Mouse (Mus musculus) limb, embryonic 13.5 days (tissue): ENCODE measurements around the gene Csf2rb2. TPM values are rescaled to one million over a fixed set of nuclear protein-coding genes. Genes with fewer than 3 reads are reported as not detected.
"Not testable (repeated sequence)": the region's sequence is repeated elsewhere in the genome, so short reads cannot be mapped to it uniquely, and the experiment has no call there.

ENCODE experiments used
- ATAC-seq: fragments of 200-750 bp; cut with Nextera tagmentation; 2 replicates; pipeline ENCODE4 v1.8.0; 2017; ENCODE audit warnings: low read depth, moderate number of reproducible peaks, moderate TSS enrichment; ENCODE audit not compliant: low FRiP score
- H3K27ac ChIP-seq: fragments of 300-500 bp; sonication (generic); 2 replicates; pipeline ENCODE4 v1.5.1; 2015; ENCODE audit warnings: inconsistent platforms, mild to moderate bottlenecking, moderate library complexity
- H3K27me3 ChIP-seq: fragments of 300-500 bp; sonication (generic); 2 replicates; pipeline ENCODE4 v1.6.1; 2015; ENCODE audit warnings: mild to moderate bottlenecking, inconsistent platforms
- H3K36me3 ChIP-seq: fragments of 300-500 bp; sonication (generic); 2 replicates; pipeline ENCODE4 v1.6.1; 2015; ENCODE audit warnings: inconsistent platforms, mild to moderate bottlenecking, moderate library complexity
- H3K4me1 ChIP-seq: fragments of 300-500 bp; sonication (generic); 2 replicates; pipeline ENCODE4 v1.6.1; 2015; ENCODE audit warnings: inconsistent platforms
- H3K4me2 ChIP-seq: fragments of 300-500 bp; sonication (generic); replicated peaks from 2 replicates; pipeline ENCODE4 v1.6.1; 2015; ENCODE audit warnings: inconsistent platforms, mild to moderate bottlenecking, moderate library complexity
- H3K4me3 ChIP-seq: fragments of 300-500 bp; sonication (generic); 2 replicates; pipeline ENCODE4 v1.5.1; 2015; ENCODE audit warnings: moderate library complexity, mild to moderate bottlenecking, inconsistent platforms
- H3K9ac ChIP-seq: fragments of 300-500 bp; sonication (generic); 2 replicates; pipeline ENCODE4 v1.6.1; 2015; ENCODE audit warnings: mild to moderate bottlenecking, inconsistent platforms
- H3K9me3 ChIP-seq: fragments of 300-500 bp; sonication (generic); 2 replicates; pipeline ENCODE4 v1.6.1; 2016; ENCODE audit warnings: inconsistent platforms
- WGBS: fragments of 180-500 bp; shearing (Covaris S2); methylation state at CpG from one replicate; pipeline ENCODE4 v1.1.7; 2015; 5-methylcytosine and 5-hydroxymethylcytosine counted together
- polyA plus RNA-seq: library from polyadenylated mRNA; unstranded; fragments of >200 nt; fragmentation: Nextera tagmentation; extraction: Ambion mirVana; gene quantifications from 2 replicates; pipeline ENCODE4 v1.2.1, GENCODE M21; 2015

The Csf2rb2 gene
- polyA plus RNA-seq, 1 experiment from 2014 or later, result 0.39 TPM

DNA sequence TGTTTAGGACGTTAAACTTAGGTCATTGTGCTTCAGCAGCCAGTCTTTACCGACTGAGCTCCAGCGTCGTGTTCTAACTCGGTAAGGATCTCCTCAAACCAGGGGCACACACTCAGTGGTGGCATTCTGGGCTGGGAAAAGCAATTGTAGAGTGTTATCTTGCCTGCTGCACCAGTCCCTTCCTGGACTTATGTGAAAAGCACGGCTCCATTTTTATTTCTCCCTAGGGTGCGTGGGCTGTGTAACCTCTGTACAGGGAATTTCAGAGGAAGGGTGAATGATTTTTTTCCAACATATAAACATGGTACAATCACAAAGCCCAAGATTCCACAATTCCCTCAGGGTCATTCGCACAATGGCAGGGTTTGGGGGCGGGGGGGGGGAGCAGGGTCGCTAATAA lies 38.1 kb downstream of the Csf2rb2 start:
- no peaks in the 10 kb centered on the region for H3K4me1 ChIP-seq
- H3K9me3 ChIP-seq, result no peaks in the 10 kb centered on the region
- no peaks in the 10 kb centered on the region for H3K27me3 ChIP-seq
- H3K36me3 ChIP-seq, result no peaks in the 10 kb centered on the region
- H3K27ac ChIP-seq, result no peak overlapping the region
- H3K4me2 ChIP-seq, result no peak overlapping the region
- no peak overlapping the region for H3K4me3 ChIP-seq
- no peak for ATAC-seq
- H3K9ac ChIP-seq, result no peak overlapping the region
- WGBS, result 78% methylated on average over 10 of the region's 10 CpGs

DNA sequence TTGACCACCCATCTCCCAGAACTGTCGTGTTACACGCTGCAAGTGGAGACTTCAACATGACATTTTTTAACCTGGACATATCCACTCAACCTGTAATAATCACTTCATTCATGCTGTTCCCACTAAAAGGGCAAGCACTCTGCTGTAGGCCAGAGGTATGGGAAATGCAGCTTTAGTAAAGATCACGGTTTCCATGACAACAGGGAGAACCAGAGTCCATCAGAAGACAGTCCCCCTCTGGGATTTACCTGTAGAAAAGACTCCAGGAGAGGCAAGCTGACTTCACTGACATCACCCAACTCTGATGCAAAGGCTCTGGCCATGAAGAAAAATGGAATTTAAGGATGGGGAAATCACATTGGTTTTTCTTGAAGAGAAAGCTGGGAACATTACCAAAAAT lies 42.2 kb downstream of the Csf2rb2 start:
- WGBS, result 73% methylated on average over 3 of the region's 3 CpGs
- no peak for ATAC-seq

DNA sequence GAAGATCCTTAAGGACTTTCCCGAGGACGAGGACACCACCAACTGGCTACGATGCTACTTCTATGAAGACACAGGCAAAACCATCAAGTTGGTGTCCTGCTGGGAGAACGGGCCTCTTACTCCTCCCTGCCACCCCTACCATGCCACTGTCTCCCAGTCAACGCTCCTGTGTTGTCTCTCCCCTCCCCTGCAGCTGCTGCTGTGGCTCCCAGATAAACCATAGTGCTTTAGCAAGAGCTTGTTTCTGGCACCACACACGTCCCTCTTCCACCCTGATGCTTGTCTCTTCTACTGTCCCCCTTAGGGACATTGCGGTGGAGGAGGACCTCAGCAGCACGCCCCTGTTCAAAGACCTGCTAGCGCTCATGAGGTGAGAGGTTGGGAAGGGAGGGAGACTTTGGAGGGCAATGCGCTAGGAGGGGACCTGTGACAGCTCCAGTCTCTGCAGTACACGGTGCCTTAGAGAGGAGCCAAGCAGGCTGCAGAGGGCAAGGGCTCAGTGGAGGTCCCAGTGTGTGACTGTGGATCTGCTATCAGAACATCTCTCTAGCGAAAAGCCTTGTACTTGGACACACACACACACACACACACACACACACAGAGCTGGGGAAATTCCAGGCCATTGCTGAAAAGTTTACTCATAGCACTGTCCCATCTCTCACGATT lies 44.7 kb downstream of the Csf2rb2 start:
- no peak overlapping the region for H3K4me2 ChIP-seq
- no peak for ATAC-seq
- H3K9ac ChIP-seq, result no peak overlapping the region
- no peak overlapping the region for H3K4me3 ChIP-seq
- 0 out of 2 replicates have a peak, but pooled peaks cover under 1% of the 10 kb centered on the region for H3K27me3 ChIP-seq
- WGBS, result 65% methylated on average over 13 of the region's 13 CpGs
- H3K9me3 ChIP-seq, result no peaks in the 10 kb centered on the region
- no peaks in the 10 kb centered on the region for H3K4me1 ChIP-seq
- H3K27ac ChIP-seq, result no peak overlapping the region
- no peaks in the 10 kb centered on the region for H3K36me3 ChIP-seq

More for the DNA sequence above, 42.2 kb downstream of the Csf2rb2 start:
- Histone ChIP-seq H3K36me3 (no peaks in the 10 kb centered on the region), H3K4me1 (no peaks in the 10 kb centered on the region), H3K9ac (no peak overlapping the region), H3K4me2 (no peak overlapping the region), H3K9me3 (no peaks in the 10 kb centered on the region), H3K27ac (no peak overlapping the region), H3K27me3 (no peaks in the 10 kb centered on the region), H3K4me3 (no peak overlapping the region)

DNA sequence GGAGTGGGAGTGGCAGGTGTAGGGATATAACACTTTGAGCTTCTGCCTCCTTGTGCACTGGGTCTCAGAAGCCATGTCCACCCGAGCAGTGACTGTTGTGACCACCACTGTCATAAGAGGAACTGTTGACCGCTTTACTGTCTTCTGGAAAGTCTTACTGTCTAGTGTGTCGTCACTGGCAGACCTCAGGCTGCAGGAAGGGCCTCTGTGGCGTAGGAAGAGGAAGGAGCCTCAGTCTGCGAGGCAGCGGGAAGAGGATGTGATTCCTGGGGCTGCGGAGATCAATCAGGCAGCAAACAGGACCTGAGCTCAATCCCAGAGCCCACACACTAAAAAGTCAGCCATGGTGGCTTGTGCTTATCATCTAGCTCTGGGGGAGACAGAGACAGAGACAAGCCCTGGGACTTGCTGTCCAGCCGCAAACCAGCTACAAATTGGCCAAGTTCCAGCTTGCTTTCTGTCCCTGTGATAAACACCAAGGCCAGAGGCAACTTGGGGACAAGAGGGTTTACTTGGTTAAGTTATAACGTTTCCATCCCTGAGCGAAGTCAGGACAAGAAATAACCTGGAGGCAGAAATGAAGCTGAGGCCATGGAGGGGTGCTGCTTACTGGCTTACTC lies 47.2 kb downstream of the Csf2rb2 start:
- no peaks in the 10 kb centered on the region for H3K9me3 ChIP-seq
- no peak overlapping the region for H3K4me2 ChIP-seq
- peaks cover 25% of the 10 kb centered on the region for H3K27me3 ChIP-seq
- no peaks in the 10 kb centered on the region for H3K4me1 ChIP-seq
- H3K9ac ChIP-seq, result no peak overlapping the region
- no peak overlapping the region for H3K27ac ChIP-seq
- no peaks in the 10 kb centered on the region for H3K36me3 ChIP-seq
- WGBS, result 71% methylated on average over 10 of the region's 10 CpGs
- ATAC-seq, result no peak
- H3K4me3 ChIP-seq, result no peak overlapping the region

DNA sequence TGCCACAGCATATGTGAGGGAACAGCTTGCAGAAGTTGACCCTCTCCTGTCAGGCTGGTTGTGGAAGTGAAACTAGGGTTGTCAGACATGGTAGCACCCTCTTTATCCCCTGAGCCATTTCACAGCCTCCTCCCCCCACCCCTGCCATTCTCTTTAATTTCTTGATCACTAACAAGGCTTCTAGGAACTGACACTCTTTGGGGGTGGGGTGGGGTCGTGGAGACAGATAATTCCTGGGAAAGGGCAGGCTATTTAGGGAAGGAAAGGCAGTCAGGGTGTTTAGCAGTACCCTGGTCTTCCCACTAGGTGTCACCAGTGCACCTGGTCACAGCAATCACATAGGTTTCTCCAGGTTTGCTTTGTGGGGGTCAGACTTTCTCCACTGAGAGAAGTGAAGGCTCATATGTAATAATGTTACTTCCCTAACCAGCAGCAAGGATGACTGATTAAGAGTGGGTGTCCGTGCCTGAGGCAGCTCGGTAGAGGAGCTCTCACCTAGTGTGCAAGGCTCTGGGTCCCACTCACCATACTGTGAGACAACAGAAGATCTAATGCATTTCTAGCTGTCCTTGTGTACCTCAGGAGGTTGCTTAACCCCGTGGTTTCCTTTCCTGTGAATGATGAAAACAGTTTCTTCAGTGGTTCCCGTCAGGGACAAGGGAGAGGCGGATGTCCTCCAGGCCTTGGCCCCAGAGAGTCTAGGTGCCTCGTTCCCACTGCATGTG lies 48.0 kb downstream of the Csf2rb2 start:
- 43% methylated on average over 7 of the region's 7 CpGs for WGBS
- ATAC-seq, result no peak
- no peaks in the 10 kb centered on the region for H3K4me1 ChIP-seq
- no peaks in the 10 kb centered on the region for H3K36me3 ChIP-seq
- no peaks in the 10 kb centered on the region for H3K9me3 ChIP-seq
- H3K27me3 ChIP-seq, result peaks cover 28% of the 10 kb centered on the region
- H3K4me2 ChIP-seq, result no peak overlapping the region
- no peak overlapping the region; the same call in 1 of the 2 replicates for H3K27ac ChIP-seq
- no peak overlapping the region for H3K9ac ChIP-seq
- no peak overlapping the region for H3K4me3 ChIP-seq

DNA sequence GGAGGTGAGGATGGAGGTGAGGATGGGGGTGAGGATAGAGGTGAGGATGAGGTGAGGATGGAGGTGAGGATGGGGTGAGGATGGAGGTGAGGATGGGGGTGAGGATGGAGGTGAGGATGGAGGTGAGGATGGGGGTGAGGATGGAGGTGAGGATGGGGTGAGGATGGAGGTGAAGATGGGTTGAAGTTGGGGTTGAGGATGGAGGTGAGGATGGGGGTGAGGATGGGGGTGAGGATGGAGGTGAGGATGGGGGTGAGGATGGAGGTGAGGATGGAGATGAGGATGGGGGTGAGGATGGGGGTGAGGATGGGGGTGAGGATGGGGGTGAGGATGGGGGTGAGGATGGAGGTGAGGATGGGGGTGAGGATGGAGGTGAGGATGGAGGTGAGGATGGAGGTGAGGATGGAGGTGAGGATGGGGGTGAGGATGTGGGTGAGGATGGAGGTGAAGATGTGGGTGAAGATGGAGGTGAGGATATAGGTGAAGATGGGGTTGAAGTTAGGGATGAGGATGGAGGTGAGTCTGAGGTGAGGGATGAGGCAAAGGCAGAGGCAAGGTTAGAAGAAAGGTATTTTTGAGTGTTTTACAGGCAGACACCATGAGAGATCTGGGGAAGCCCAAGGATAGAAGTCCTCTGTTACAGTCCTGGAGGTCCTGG lies 48.8 kb downstream of the Csf2rb2 start:
- not testable (repeated sequence) for H3K4me2 ChIP-seq, H3K4me3 ChIP-seq, H3K9ac ChIP-seq, H3K9me3 ChIP-seq, H3K27ac ChIP-seq, H3K36me3 ChIP-seq, ATAC-seq, H3K4me1 ChIP-seq
- peaks cover 28% of the 10 kb centered on the region for H3K27me3 ChIP-seq

DNA sequence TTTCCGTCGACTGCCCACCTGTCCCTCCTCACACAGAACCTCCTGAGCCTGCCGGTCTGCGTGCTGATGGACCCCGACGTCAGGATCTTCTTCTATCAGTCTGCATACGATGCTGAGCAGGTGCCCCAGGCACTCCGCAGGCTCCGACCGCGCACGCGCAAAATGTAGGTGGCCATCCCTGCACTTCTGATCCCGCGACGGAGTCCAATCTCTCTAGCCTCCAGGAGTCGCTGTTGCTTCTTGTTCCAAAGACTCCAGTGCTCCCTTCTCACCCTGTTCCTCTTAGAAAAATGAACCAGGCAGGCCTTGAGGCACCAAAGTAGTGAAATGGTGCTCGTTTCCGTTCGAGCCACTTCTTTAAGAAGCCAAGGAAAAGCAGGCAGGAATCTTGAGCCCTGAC lies 50.8 kb downstream of the Csf2rb2 start:
- H3K36me3 ChIP-seq, result no peaks in the 10 kb centered on the region
- H3K4me2 ChIP-seq, result no peak overlapping the region
- no peak for ATAC-seq
- no peak overlapping the region for H3K27ac ChIP-seq
- no peak overlapping the region for H3K4me3 ChIP-seq
- 30% methylated on average over 20 of the region's 20 CpGs for WGBS
- H3K27me3 ChIP-seq, result peaks cover 28% of the 10 kb centered on the region
- no peaks in the 10 kb centered on the region for H3K4me1 ChIP-seq
- H3K9ac ChIP-seq, result no peak overlapping the region
- no peaks in the 10 kb centered on the region for H3K9me3 ChIP-seq

DNA sequence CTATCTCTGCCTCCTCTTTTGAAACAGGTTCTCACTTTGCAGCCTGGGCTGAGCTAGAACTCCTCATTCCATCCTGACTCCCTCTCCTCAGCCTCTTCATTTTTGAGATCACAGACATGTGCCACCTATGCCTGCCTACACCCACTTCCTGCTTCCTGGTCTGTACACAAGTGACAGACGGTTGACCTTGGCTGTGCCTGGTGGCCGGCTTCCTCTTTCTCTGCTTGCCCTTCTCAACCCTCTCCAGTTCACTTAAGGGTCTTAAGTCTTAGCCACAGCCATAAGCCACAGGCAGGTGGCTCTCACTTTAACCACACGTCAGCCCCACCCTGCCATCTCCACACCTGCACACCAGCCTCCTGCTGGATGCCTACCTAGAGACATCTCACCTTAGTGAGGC lies 57.1 kb downstream of the Csf2rb2 start:
- no peaks in the 10 kb centered on the region for H3K36me3 ChIP-seq
- H3K4me1 ChIP-seq, result no peaks in the 10 kb centered on the region
- ATAC-seq, result no peak
- H3K4me3 ChIP-seq, result no peak overlapping the region
- H3K27ac ChIP-seq, result no peak overlapping the region
- H3K27me3 ChIP-seq, result peaks cover 4% of the 10 kb centered on the region; the same call in 1 of the 2 replicates
- 63% methylated on average over 3 of the region's 3 CpGs for WGBS
- H3K9ac ChIP-seq, result no peak overlapping the region
- no peaks in the 10 kb centered on the region for H3K9me3 ChIP-seq
- no peak overlapping the region for H3K4me2 ChIP-seq

DNA sequence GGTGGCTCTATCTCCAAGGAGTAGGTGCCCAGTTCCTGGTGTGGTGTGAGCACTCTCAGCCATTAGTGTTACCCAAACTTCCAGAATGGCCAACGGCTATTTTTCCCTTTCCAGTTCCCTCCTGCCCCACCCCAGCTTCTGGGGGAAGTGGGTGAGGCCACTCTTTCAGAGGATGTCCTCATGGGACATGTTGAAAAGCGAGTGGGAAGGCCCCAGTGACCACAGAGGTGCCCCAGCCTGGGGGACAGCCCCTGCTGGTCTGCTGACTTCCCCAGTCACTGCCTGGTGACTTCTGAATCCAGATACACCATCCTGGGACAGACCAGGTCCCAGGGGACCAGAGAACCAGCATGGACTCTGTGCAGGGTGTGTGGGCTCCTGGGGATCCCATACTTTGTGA lies 57.9 kb downstream of the Csf2rb2 start:
- 69% methylated on average over 2 of the region's 2 CpGs for WGBS
- no peak overlapping the region for H3K9ac ChIP-seq
- no peaks in the 10 kb centered on the region; the same call in 1 of the 2 replicates for H3K27me3 ChIP-seq
- no peaks in the 10 kb centered on the region for H3K9me3 ChIP-seq
- no peak for ATAC-seq
- H3K36me3 ChIP-seq, result no peaks in the 10 kb centered on the region
- no peaks in the 10 kb centered on the region for H3K4me1 ChIP-seq
- H3K27ac ChIP-seq, result no peak overlapping the region
- no peak overlapping the region for H3K4me2 ChIP-seq
- H3K4me3 ChIP-seq, result no peak overlapping the region

DNA sequence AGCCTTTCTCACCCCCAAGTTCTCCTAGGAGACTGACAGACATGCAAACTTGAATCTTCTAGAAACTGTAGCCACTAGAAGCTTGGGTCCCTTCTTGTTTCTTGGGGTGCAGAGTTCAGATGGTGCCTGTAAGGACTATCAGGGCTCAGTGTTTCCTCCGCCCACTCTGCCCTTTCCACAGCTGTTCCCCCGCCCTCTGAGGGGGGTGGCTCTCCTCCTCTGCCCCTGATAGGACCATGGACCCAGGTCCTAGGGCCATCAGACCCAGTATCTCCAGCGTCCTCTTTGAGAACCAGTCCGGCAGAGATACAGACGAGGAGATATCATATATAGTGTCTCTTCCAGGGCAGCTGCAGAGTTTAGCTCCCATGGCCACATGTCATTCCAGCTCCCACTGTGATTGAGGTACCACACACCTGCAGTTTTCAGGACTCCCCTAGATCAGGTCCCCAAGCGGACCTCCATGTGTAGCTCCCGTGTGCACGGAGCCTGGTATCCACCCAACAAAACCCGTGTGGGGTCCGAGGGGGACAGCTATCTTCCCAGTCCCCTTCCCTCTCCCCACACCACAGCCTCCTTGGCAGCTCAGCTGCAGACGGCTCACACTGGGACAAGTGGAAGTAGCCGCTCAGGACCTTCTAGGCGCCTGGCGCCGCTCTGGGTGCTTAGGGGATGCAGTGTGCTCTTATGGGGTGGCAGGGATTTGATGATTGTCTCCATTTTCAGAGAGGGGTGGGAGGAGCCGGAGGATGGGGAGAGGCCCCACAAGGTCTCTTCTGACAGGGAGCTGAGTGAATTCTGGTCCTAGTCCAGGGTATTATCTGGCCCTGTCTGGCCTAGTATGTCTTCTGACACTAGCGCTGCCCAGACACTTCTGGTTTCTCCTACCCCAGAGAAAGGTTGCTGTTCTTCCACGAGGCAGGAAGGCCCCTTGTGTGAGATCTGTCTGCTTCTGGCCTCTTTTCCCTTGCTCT lies 59.1 kb downstream of the Csf2rb2 start:
- no peak for ATAC-seq
- Histone ChIP-seq H3K27ac (no peak overlapping the region), H3K9ac (no peak overlapping the region), H3K4me3 (no peak overlapping the region), H3K4me2 (no peak overlapping the region), H3K9me3 (no peaks in the 10 kb centered on the region), H3K4me1 (no peaks in the 10 kb centered on the region), H3K36me3 (no peaks in the 10 kb centered on the region), H3K27me3 (no peaks in the 10 kb centered on the region; the same call in 1 of the 2 replicates)
- WGBS, result 75% methylated on average over 18 of the region's 18 CpGs

DNA sequence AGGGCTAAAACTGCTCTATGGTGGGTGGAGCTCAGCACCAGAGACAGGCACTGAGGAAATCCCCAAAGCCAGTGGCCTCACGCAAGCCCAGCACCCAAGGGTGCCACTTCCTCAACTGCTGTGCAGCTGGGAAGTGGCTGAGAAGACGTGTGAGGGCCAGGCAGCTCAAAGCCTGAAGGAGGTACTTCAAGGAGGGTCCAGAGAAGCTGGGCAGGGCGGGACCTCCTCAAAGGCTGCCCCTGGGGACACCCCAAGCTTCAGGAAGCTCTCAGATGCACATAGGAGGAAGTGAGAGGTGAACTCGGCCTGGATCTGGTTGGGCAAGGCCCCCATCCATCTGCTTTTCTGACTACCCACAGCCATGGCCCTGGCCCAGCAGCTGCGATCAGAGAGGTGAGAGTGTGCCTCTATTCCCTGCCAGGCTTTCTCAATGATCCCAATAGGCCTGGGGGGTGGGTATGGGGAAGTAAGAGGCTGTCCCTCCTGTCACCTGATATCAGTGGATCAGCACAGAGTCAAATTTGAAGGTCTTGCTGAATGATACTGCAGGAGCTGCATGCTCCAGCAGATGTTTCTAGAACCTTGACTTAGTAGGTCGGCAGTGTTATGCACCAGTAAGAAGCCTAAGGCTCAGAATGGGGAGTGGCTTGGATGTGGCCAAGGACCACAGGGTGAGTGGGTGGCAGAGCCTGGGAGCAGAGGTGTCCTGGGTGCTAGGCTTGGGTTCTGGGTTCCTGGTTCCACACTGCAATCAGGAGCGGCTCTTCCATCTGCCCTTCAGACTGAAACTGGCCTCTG lies 60.6 kb downstream of the Csf2rb2 start, which contains the start of gene Ncf4:
Gene Ncf4, plus strand, starts transcription at position 107 of the 798 bp plus-strand sequence.
- 66% methylated on average over 7 of the region's 7 CpGs for WGBS
- H3K9ac ChIP-seq, result no peak within 1 kb of the TSS; the same call in 1 of the 2 replicates
- H3K4me3 ChIP-seq, result no peak within 1 kb of the TSS
- no peaks in the 10 kb centered on the region for H3K27me3 ChIP-seq
- H3K4me2 ChIP-seq, result no peak within 1 kb of the TSS
- no peaks in the 10 kb centered on the region for H3K9me3 ChIP-seq
- H3K36me3 ChIP-seq, result no peaks in the 10 kb centered on the region
- H3K27ac ChIP-seq, result no peak within 1 kb of the TSS
- H3K4me1 ChIP-seq, result no peaks in the 10 kb centered on the region
- ATAC-seq, result no peak
